Mouse (Mus musculus) C2C12 (cell line): Measurements from ENCODE around the gene Mmp11.

ENCODE experiments used
- CEBPB ChIP-seq: IDR thresholded peaks from one replicate; pipeline ENCODE4 v1.6.1; 2011; ENCODE audit warnings: low read depth, mild to moderate bottlenecking, control low read depth, moderate library complexity
- CTCF ChIP-seq: IDR thresholded peaks from one replicate; pipeline ENCODE4 v1.5.1; 2011; ENCODE audit not compliant: control insufficient read depth, insufficient read depth, insufficient read length
- FOSL1 ChIP-seq: IDR thresholded peaks from one replicate; pipeline ENCODE4 v1.8.0; 2011; ENCODE audit warnings: mild to moderate bottlenecking, low read length; ENCODE audit not compliant: poor library complexity, insufficient read depth, severe bottlenecking
- MAX ChIP-seq: IDR thresholded peaks from one replicate; pipeline ENCODE4 v1.6.1; 2011; ENCODE audit warnings: mild to moderate bottlenecking, control low read depth
- MYOD1 ChIP-seq: IDR thresholded peaks from one replicate; pipeline ENCODE4 v1.6.1; 2011; ENCODE audit warnings: low read depth; ENCODE audit not compliant: control insufficient read depth, insufficient read length
- MYOG ChIP-seq: IDR thresholded peaks from one replicate; pipeline ENCODE4 v1.6.1; 2011; ENCODE audit not compliant: control insufficient read depth, insufficient read length; ENCODE audit errors: extremely low read depth
- USF1 ChIP-seq: IDR thresholded peaks from one replicate; pipeline ENCODE4 v1.6.1; 2011; ENCODE audit warnings: low read depth, mild to moderate bottlenecking, control low read depth, moderate library complexity

DNA sequence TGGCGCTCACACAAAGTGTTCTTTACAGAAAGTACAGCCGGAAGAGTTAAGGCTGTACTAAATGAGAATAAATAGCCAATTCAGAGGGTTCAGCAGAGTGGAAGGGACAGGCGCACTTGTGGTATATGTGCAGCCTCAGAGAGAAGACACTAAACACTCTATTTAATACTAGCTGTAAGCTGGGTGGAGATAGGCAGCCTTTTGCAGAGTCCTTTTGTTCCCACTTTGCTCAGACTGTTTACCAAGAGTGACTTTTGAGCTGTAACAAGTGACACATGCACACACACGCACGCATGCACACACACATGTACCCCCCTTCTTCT is 42.5 kb upstream of the Mmp11 start:
- TF ChIP-seq CTCF (no peak), CEBPB (no peak), MYOG (no peak), MAX (no peak), USF1 (no peak), MYOD1 (no peak), FOSL1 (no peak)
